Mouse (Mus musculus) CD4-positive, CD25-positive, alpha-beta regulatory T cell, adult 2 months (primary cell): Measurements from ENCODE around the gene 1700066M21Rik.
A peak's percentile ranks its signal among the peaks of the same experiment; 100 is the strongest.

ENCODE experiments used
- DNase-seq: peaks from one replicate; pipeline ENCODE4 v3.0.0-alpha.2; 2012; ENCODE audit warnings: low read depth, low spot score

Gene 1700066M21Rik

GRCm38 (mm10) chr1:57377376-57378341 is at the start of gene 1700066M21Rik:
Gene 1700066M21Rik, plus strand, starts transcription at chr1:57377620.
- DNase-seq = peak; percentile 91

GRCm38 (mm10) chr1:57329285-57330093 is 47.9 kb upstream of the 1700066M21Rik start:
- no peak for DNase-seq

GRCm38 (mm10) chr1:57330228-57330627 is 47.2 kb upstream of the 1700066M21Rik start:
- no peak for DNase-seq

- DNase-seq = no peak
Measured at GRCm38 (mm10) chr1:57332040-57332439, 45.4 kb upstream of the 1700066M21Rik start.

- no peak for DNase-seq
Measured at GRCm38 (mm10) chr1:57333550-57334213, 43.7 kb upstream of the 1700066M21Rik start.

- DNase-seq = no peak
Measured at GRCm38 (mm10) chr1:57335200-57335599, 42.2 kb upstream of the 1700066M21Rik start.

GRCm38 (mm10) chr1:57339156-57339796 is 38.1 kb upstream of the 1700066M21Rik start:
- peak; percentile 5 for DNase-seq

GRCm38 (mm10) chr1:57341197-57341596 is 36.2 kb upstream of the 1700066M21Rik start:
- DNase-seq = no peak

- no peak for DNase-seq
Measured at GRCm38 (mm10) chr1:57347487-57347886, 29.9 kb upstream of the 1700066M21Rik start.

- no peak for DNase-seq
Measured at GRCm38 (mm10) chr1:57351941-57352340, 25.5 kb upstream of the 1700066M21Rik start.

- no peak for DNase-seq
Measured at GRCm38 (mm10) chr1:57358546-57358945, 18.9 kb upstream of the 1700066M21Rik start.

GRCm38 (mm10) chr1:57367446-57367845 is 10.0 kb upstream of the 1700066M21Rik start:
- DNase-seq = no peak

GRCm38 (mm10) chr1:57369111-57369510 is 8.3 kb upstream of the 1700066M21Rik start:
- no peak for DNase-seq

- no peak for DNase-seq
Measured at GRCm38 (mm10) chr1:57370451-57370850, 7.0 kb upstream of the 1700066M21Rik start.

- DNase-seq = no peak
Measured at GRCm38 (mm10) chr1:57375276-57375675, 2.1 kb upstream of the 1700066M21Rik start.

GRCm38 (mm10) chr1:57376806-57377205 is 614 bp upstream of the 1700066M21Rik start:
- no peak for DNase-seq

- no peak for DNase-seq
Measured at GRCm38 (mm10) chr1:57386519-57386918, 9.1 kb downstream of the 1700066M21Rik start.

GRCm38 (mm10) chr1:57387876-57388275 is 10.5 kb downstream of the 1700066M21Rik start:
- DNase-seq = no peak

- no peak for DNase-seq
Measured at GRCm38 (mm10) chr1:57388402-57389155, 11.2 kb downstream of the 1700066M21Rik start.

- DNase-seq = no peak
Measured at GRCm38 (mm10) chr1:57390993-57391790, 13.8 kb downstream of the 1700066M21Rik start.
